Mouse (Mus musculus) spleen, adult 2 months (tissue): ENCODE measurements around the gene Lbhd1. TPM values are rescaled to one million over a fixed set of nuclear protein-coding genes. Genes with fewer than 3 reads are reported as not detected.
"Not testable (repeated sequence)": the region's sequence is repeated elsewhere in the genome, so short reads cannot be mapped to it uniquely, and the experiment has no call there.

ENCODE experiments used
- DNase-seq, 2 experiments: peaks; one replicate each; pipeline versions ENCODE4 v3.0.0 to v3.0.0-alpha.2; 2012 to 2021; ENCODE audit warnings: low spot score in 2 of 2, low read depth in 1 of 2
- H3K27ac ChIP-seq: fragments of 200-500 bp; 2 replicates; pipeline ENCODE4 v1.5.1; 2012; ENCODE audit warnings: low read length, inconsistent platforms; ENCODE audit not compliant: insufficient read depth
- H3K27me3 ChIP-seq: fragments of 200-500 bp; 2 replicates; pipeline ENCODE4 v1.6.1; 2012; ENCODE audit warnings: mild to moderate bottlenecking, moderate library complexity, low read length, inconsistent platforms; ENCODE audit not compliant: control insufficient read depth, insufficient read depth
- H3K36me3 ChIP-seq: fragments of 200-500 bp; 2 replicates; pipeline ENCODE4 v1.6.1; 2012; ENCODE audit warnings: mild to moderate bottlenecking, low read length, inconsistent platforms; ENCODE audit not compliant: control insufficient read depth, insufficient read depth
- H3K4me1 ChIP-seq: fragments of 200-500 bp; 2 replicates; pipeline ENCODE4 v1.6.1; 2011; ENCODE audit warnings: inconsistent platforms; ENCODE audit not compliant: control insufficient read depth, insufficient read depth, insufficient read length
- H3K4me3 ChIP-seq: fragments of 200-500 bp; 2 replicates; pipeline ENCODE4 v1.5.1; 2011; ENCODE audit warnings: mild to moderate bottlenecking, inconsistent platforms; ENCODE audit not compliant: insufficient read depth, insufficient read length; ENCODE audit errors: extremely low read depth
- CTCF ChIP-seq: fragments of 200-500 bp; IDR thresholded peaks from 2 replicates; pipeline ENCODE4 v1.5.1; 2011; ENCODE audit warnings: mild to moderate bottlenecking, inconsistent platforms; ENCODE audit not compliant: insufficient read depth, insufficient read length, insufficient replicate concordance; ENCODE audit errors: extremely low read depth
- POLR2A ChIP-seq: fragments of 200-500 bp; IDR thresholded peaks from 2 replicates; pipeline ENCODE4 v1.6.1; 2011; ENCODE audit warnings: low read depth, low read length, inconsistent platforms
- WGBS: fragments of 180-500 bp; shearing (Covaris S2); methylation state at CpG from one replicate; pipeline ENCODE4 v1.1.7; 2018; 5-methylcytosine and 5-hydroxymethylcytosine counted together
- polyA plus RNA-seq: library from polyadenylated mRNA; depleted of rRNA; stranded (reverse); fragments of >200 nt; gene quantifications from 2 replicates; pipeline ENCODE4 v1.2.3, GENCODE M21; 2012

Gene Lbhd1
- polyA plus RNA-seq, 1 experiment, result 1.4 TPM

DNA sequence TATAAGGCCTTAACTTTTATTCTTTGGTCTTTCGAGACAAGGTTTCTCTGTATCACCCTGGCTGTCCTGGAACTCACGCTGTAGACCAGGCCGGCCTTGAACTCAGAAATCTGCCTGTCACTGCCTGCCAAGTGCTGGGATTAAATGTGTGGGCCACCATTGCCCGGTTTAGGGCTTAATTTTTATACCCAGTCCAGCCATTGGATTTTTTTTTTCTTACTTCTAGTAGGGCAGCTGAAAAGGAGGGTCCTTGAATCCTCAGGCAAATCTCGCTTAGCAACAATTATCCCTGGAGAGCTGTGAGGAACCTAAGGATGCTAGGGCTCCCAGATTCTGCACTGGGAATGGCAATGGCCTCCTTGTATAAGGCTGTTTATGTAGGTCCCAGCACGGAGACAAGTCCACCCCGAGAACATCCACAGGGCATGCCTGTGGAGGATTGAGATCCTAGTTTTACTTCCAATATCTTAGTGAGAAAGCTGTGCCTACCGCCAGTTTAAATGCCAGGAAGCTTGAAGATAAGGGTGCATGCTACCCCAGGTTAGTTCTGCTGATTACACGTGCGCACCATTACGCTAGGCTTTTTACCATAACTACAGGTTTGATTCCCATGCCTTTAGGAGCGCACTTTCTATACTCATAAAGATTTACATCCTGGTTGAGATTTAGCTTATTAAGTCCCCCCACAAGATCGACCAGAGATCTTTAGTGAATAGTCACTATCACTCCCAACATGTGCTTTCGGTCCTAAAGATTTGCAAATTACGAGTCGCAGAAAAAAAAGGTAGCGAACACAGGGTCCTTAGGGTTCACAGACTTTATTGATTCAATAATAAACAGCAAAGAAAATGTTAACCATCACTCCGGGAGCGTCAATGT is 4.3 kb downstream of the Lbhd1 start:
- no peak for DNase-seq
- Histone ChIP-seq H3K4me3 (peak overlapping the region; percentile 75), H3K36me3 (peaks cover 6% of the 10 kb centered on the region), H3K27me3 (no peaks in the 10 kb centered on the region), H3K27ac (peak overlapping the region; percentile 83), H3K4me1 (0 out of 2 replicates have a peak, but pooled peaks cover 5% of the 10 kb centered on the region)
- 24% methylated on average over 19 of the region's 19 CpGs for WGBS
- TF ChIP-seq POLR2A, result no peak

DNA sequence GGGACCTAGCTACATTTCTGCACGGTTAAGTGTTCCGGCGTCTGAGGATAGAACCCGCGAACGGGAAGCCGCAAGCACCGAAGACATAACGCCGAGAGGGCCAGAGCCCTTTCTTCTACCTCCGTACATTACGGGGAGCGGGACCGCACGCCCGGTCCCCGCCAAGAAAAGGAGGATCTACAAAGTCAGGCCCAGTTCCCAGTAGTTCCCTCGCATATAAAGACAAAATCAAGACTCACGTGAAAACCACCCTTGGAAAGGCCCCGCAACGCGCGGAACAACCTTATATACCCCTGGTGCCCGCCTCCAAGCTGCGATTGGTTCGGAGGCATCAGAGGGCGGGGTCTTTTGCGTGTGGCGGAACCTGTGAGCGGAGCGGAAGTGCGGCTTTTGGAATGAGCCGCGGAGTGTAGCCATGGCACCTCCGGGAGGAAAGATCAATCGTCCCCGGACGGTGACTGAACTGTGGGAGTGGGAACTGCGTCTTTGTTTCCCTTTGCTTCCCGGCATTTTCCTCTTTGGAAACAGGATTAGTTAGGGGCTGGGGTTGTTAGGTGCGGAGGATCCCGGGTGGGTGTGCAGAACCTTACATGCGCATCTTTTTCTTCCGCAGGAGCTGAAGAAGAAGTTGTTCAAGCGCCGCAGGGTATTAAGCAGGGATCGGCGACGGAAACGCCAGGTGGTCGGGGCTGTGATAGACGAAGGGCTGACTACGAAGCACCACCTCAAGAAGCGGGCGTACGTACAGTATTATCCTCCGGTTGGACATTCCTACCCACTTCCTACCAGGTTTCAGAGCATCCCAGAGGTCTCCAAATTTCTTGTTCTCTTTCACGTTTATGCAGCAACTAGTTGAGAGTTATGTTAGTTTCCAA is 5.2 kb downstream of the Lbhd1 start, which contains the start of the genes 1810009A15Rik and Gm49416:
Gene 1810009A15Rik (plus strand): TSS at position 343 of the 875 bp plus-strand sequence.
Gene Gm49416 (plus strand): TSS at position 416 of the 875 bp plus-strand sequence.
- Histone ChIP-seq H3K36me3 (peaks cover 6% of the 10 kb centered on the region), H3K4me1 (0 out of 2 replicates have a peak, but pooled peaks cover 5% of the 10 kb centered on the region), H3K27ac (peak within 1 kb of the TSS; percentile 83), H3K27me3 (no peaks in the 10 kb centered on the region), H3K4me3 (peak within 1 kb of the TSS; percentile 75)
- under 1% methylated on average over 58 of the region's 58 CpGs for WGBS
- peak; percentile 90 to 94 for DNase-seq
- TF ChIP-seq CTCF (no peak), POLR2A (peak; percentile 72)

DNA sequence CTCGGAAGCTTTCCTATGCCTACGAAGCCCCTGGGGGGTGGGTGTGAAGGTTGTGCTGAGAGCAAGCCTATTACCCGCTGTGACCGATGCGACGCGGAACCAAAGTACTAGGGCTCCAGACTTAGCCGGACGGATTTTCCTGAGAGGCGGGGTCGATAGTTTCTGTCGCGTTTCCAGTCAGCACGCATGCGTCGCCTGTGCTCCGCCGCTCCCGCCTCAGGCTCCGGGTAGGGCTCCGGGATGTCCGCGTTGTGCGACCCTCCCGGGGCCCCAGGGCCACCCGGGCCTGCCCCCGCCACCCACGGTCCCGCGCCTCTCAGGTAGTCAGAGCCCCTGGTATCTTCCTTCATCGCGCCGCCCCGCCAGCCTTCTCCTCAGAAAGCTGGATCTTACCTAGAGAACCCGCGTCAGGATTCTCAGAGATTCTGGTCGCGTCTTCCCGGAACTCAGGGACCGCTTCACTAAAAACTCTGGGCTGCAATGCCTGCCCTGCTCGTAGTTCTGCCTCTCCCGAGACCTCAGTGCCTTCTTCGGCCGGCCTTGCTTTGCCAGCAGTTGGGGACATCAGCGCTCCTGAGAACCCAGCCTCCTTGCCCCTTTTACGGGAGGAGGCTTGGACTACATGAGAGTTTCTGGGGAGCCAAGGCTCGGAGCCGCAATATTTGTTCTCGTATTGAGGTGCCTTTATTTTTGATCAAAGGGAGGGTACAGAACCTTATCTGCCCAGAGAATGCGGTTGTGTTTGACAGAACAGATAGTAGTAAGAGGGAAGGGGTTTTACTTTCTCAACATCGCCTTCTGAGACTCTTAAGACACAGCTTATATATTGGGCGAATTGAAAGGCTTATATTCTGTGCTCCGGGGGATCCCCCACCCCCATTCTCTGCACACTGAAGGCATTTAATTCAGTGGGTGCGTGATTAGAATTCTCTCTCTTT is 9.6 kb downstream of the Lbhd1 start, which contains the start of gene Ints5:
Gene Ints5 (plus strand): TSS at position 177 of the 938 bp plus-strand sequence.
- 2% methylated on average over 54 of the region's 54 CpGs for WGBS
- H3K4me1 ChIP-seq, result peaks cover 5% of the 10 kb centered on the region; the same call in 1 of the 2 replicates
- H3K27ac ChIP-seq, result peak within 1 kb of the TSS; percentile 68
- peak within 1 kb of the TSS; percentile 80 for H3K4me3 ChIP-seq
- peaks cover 8% of the 10 kb centered on the region for H3K36me3 ChIP-seq
- peak; percentile 73 to 78 for DNase-seq
- H3K27me3 ChIP-seq, result no peaks in the 10 kb centered on the region
- TF ChIP-seq CTCF (no peak), POLR2A (peak; percentile 77)

DNA sequence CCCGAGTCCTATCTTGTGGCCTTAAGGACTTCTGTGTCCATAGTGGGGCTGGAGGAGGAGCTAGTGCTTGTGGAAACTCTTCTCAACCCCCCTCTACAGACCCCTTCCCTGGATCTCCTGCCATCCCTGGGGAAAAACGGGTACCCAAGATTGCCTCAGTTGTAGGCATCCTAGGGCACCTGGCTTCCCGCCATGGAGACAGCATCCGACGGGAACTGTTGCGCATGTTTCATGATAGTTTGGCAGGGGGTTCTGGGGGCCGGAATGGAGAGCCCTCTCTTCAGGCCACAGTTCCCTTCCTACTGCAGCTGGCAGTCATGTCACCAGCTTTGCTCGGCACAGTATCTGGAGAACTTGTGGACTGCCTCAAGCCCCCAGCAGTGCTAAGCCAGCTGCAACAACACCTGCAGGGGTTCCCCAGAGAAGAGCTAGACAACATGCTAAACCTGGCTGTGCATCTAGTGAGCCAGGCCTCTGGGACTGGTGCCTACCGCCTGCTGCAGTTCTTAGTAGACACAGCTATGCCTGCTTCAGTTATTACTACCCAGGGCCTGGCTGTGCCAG is 11.9 kb downstream of the Lbhd1 start:
- TF ChIP-seq POLR2A (no peak), CTCF (no peak)
- Histone ChIP-seq H3K27ac (no peak overlapping the region), H3K4me1 (peaks cover 4% of the 10 kb centered on the region; the same call in 1 of the 2 replicates), H3K4me3 (no peak overlapping the region), H3K27me3 (no peaks in the 10 kb centered on the region), H3K36me3 (peaks cover 6% of the 10 kb centered on the region)
- no peak for DNase-seq
- 93% methylated on average over 9 of the region's 9 CpGs for WGBS

DNA sequence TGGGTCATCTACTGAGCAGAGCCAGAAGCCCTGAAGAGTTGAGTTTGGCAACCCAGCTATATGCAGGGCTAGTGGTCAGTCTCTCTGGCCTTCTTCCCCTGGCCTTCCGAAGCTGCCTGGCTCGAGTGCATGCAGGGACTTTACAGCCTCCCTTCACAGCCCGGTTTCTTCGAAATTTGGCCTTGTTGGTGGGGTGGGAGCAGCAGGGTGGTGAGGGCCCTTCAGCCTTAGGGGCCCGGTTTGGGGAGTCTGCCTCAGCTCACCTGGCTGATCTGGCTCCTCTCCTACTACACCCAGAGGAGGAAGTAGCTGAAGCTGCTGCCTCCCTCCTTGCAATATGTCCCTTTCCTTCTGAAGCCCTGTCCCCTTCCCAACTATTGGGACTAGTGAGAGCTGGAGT is 12.7 kb downstream of the Lbhd1 start:
- not testable (repeated sequence) for DNase-seq
- 92% methylated on average over 5 of the region's 5 CpGs for WGBS

DNA sequence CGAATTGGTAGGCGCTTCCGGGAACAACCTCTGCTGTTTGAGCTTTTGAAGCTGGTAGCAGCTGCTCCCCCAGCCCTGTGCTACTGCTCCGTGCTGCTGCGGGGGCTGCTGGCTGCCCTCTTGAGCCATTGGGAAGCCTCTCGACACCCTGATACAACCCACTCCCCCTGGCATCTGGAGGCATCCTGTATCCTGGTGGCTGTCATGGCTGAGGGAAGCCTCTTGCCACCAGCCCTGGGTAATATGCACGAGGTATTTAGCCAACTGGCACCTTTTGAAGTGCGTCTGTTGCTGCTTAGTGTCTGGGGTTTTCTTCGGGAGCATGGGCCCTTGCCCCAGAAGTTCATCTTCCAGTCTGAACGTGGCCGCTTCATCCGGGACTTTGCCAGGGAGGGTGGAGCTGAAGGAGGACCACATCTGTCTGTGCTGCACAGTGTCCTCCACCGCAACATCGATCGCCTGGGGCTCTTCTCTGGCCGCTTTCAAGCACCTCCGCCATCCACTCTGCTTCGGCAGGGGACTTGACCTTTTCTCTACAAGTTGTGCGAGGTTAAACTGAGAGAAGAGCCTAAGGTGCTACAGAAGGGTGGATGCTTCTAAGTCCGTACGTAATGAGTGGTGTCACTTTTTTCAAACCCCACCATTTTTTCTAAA is 13.8 kb downstream of the Lbhd1 start:
- not testable (repeated sequence) for H3K36me3 ChIP-seq, H3K27me3 ChIP-seq, DNase-seq, H3K4me3 ChIP-seq, H3K4me1 ChIP-seq
- H3K27ac ChIP-seq, result peak overlapping the region; percentile 48; the same call in 1 of the 2 replicates
- 38% methylated on average over 21 of the region's 21 CpGs for WGBS

More for the DNA sequence above, 12.7 kb downstream of the Lbhd1 start:
- H3K4me1 ChIP-seq, H3K4me3 ChIP-seq, H3K27me3 ChIP-seq, H3K27ac ChIP-seq, H3K36me3 ChIP-seq: not testable (repeated sequence)
